Comparison of ENCODE assay signal across 8 mouse cellular contexts in genomic region chr4:151988014-151988341, GRCm38 (mm10). TPM values are rescaled to one million over a fixed set of nuclear protein-coding genes. Genes with fewer than 3 reads are reported as not detected.
A peak's percentile ranks its signal among the peaks of the same experiment; 100 is the strongest.
DNase-seq lines count a peak whose midpoint lies in the region; ATAC-seq and TF ChIP-seq lines count a peak whose summit lies in the region.

No protein-coding gene starts in this region.

- H3K9me3 ChIP-seq in liver, embryonic 11.5 days (ENCODE audit: control insufficient read depth, low read length) = no peaks in the 10 kb centered on the region

- intact Hi-C loops in gastrocnemius, adult 2 months (cut with DNase I) = no loop called here
- intact Hi-C loops in gastrocnemius, postnatal 36 days (cut with DNase I) = no loop called here

- no peak for TF ChIP-seq POLR2A in thymus, adult 2 months (IDR thresholded peaks at IDR 0.05; ENCODE audit: control insufficient read depth, extremely low read depth, insufficient read depth, low read length, poor library complexity)

- peak overlapping the region; percentile 86 for H3K9ac ChIP-seq in liver, embryonic 11.5 days (ENCODE audit: low read depth, low read length)

- H3K27ac ChIP-seq in gastrocnemius, adult 2 months = peak overlapping the region; percentile 95
- no peak overlapping the region for H3K27ac ChIP-seq in thymus, adult 2 months (ENCODE audit: control insufficient read depth, insufficient read depth, low read length)
- H3K27ac ChIP-seq in liver, embryonic 11.5 days (ENCODE audit: low read depth, low read length) = no peak overlapping the region

- DNase-seq in gastrocnemius, adult 2 months = no peak
- no peak for DNase-seq in gastrocnemius, postnatal 36 days
- no peak for DNase-seq in thymus, adult 2 months
- DNase-seq in thymus, postnatal 0 days (ENCODE audit: low spot score) = no peak
- no peak for DNase-seq in liver, embryonic 11.5 days (ENCODE audit: low spot score)
- DNase-seq in retina, embryonic 14.5 days (ENCODE audit: low spot score) = no peak
- DNase-seq in T-cell, adult 2 months (ENCODE audit: low spot score) = no peak
- DNase-seq in right cerebral cortex, postnatal 4 days = no peak

- peaks cover 29% of the 10 kb centered on the region for H3K4me1 ChIP-seq in thymus, adult 2 months (replicated peaks; ENCODE audit: control insufficient read depth, insufficient read depth, low read length)
- H3K4me1 ChIP-seq in liver, embryonic 11.5 days (replicated peaks; ENCODE audit: control insufficient read depth, insufficient read depth, low read length) = peaks cover 24% of the 10 kb centered on the region

- no peaks in the 10 kb centered on the region for H3K27me3 ChIP-seq in thymus, adult 2 months (ENCODE audit: control insufficient read depth, insufficient read depth, low read length)
- no peaks in the 10 kb centered on the region for H3K27me3 ChIP-seq in liver, embryonic 11.5 days (replicated peaks; ENCODE audit: control insufficient read depth, insufficient read depth, low read length)

- H3K4me3 ChIP-seq in gastrocnemius, adult 2 months = peak overlapping the region; percentile 87
- peak overlapping the region; percentile 90 for H3K4me3 ChIP-seq in thymus, adult 2 months (ENCODE audit: control insufficient read depth, insufficient read depth, low read length)
- peak overlapping the region; percentile 71 for H3K4me3 ChIP-seq in liver, embryonic 11.5 days (ENCODE audit: low read depth, low read length)

- peaks cover 9% of the 10 kb centered on the region; the same call in 1 of the 2 replicates for H3K36me3 ChIP-seq in thymus, adult 2 months (ENCODE audit: control insufficient read depth, insufficient read depth, low read length)
- peaks cover 18% of the 10 kb centered on the region for H3K36me3 ChIP-seq in liver, embryonic 11.5 days (ENCODE audit: control insufficient read depth, insufficient read depth, low read length)

- WGBS in thymus, adult 2 months = 22% methylated on average over 10 of the region's 10 CpGs
- 25% methylated on average over 10 of the region's 10 CpGs for WGBS in liver, embryonic 11.5 days

- peak overlapping the region; percentile 82 for H3K4me2 ChIP-seq in liver, embryonic 11.5 days

- no peak for TF ChIP-seq CTCF in gastrocnemius, adult 2 months (IDR thresholded peaks at IDR 0.05)
- no peak for TF ChIP-seq CTCF in thymus, adult 2 months (IDR thresholded peaks at IDR 0.05; ENCODE audit: borderline replicate concordance, control insufficient read depth, extremely low read depth, insufficient read depth, low read length, poor library complexity)

- no peak for ATAC-seq in liver, embryonic 11.5 days (replicated peaks; ENCODE audit: low FRiP score)

RNA-seq across cellular contexts. Expression of gene Thap3, which starts 0.8 kb away (rescaled TPM):
- total RNA-seq in gastrocnemius, adult 2 months (2021) = 10 to 100 TPM; 31.1 to 32.5 TPM
- total RNA-seq in gastrocnemius, postnatal 36 days (2021) = 10 to 100 TPM; 28.8 to 35.8 TPM
- polyA plus RNA-seq in thymus, adult 2 months (2012; rRNA removed) = 71.0 and 72.0 TPM in 2 replicates
- polyA plus RNA-seq in thymus, postnatal 0 days (2015; fragmentation: Nextera tagmentation; extraction: Ambion mirVana) = 30.7 and 41.4 TPM in 2 replicates
- polyA plus RNA-seq in liver, embryonic 11.5 days (2014; fragmentation: Nextera tagmentation; extraction: Ambion mirVana) = 14.3 and 14.5 TPM in 2 replicates

RNA-seq across cellular contexts. Expression of gene Phf13, which starts 8.1 kb away (rescaled TPM):
- 1 to 10 TPM; 4.5 to 4.6 TPM for total RNA-seq in gastrocnemius, adult 2 months (2021)
- total RNA-seq in gastrocnemius, postnatal 36 days (2021) = 1 to 10 TPM; 3.6 to 4.0 TPM
- polyA plus RNA-seq in thymus, adult 2 months (2012; rRNA removed) = 9.6 and 11.4 TPM in 2 replicates
- polyA plus RNA-seq in thymus, postnatal 0 days (2015; fragmentation: Nextera tagmentation; extraction: Ambion mirVana) = 10.0 and 11.3 TPM in 2 replicates
- 15.5 and 16.5 TPM in 2 replicates for polyA plus RNA-seq in liver, embryonic 11.5 days (2014; fragmentation: Nextera tagmentation; extraction: Ambion mirVana)

RNA-seq across cellular contexts. Expression of gene Klhl21, which starts 20.6 kb away (rescaled TPM):
- total RNA-seq in gastrocnemius, adult 2 months (2021) = 100 to 1,000 TPM in 1 of 2 experiments, 10 to 100 TPM in 1; 92.5 to 125 TPM
- total RNA-seq in gastrocnemius, postnatal 36 days (2021) = 10 to 100 TPM; 77.1 to 91.5 TPM
- 33.8 and 41.5 TPM in 2 replicates for polyA plus RNA-seq in thymus, adult 2 months (2012; rRNA removed)
- 8.9 and 10.2 TPM in 2 replicates for polyA plus RNA-seq in thymus, postnatal 0 days (2015; fragmentation: Nextera tagmentation; extraction: Ambion mirVana)
- polyA plus RNA-seq in liver, embryonic 11.5 days (2014; fragmentation: Nextera tagmentation; extraction: Ambion mirVana) = 9.1 and 9.4 TPM in 2 replicates

RNA-seq across cellular contexts. Expression of gene Zbtb48, which starts 39.5 kb away (rescaled TPM):
- 1 to 10 TPM; 2.4 to 3.3 TPM for total RNA-seq in gastrocnemius, adult 2 months (2021)
- total RNA-seq in gastrocnemius, postnatal 36 days (2021) = 1 to 10 TPM; 2.5 to 2.8 TPM
- polyA plus RNA-seq in thymus, adult 2 months (2012; rRNA removed) = 27.4 and 31.2 TPM in 2 replicates
- polyA plus RNA-seq in thymus, postnatal 0 days (2015; fragmentation: Nextera tagmentation; extraction: Ambion mirVana) = 18.4 and 18.9 TPM in 2 replicates
- polyA plus RNA-seq in liver, embryonic 11.5 days (2014; fragmentation: Nextera tagmentation; extraction: Ambion mirVana) = 17.0 and 17.8 TPM in 2 replicates

RNA-seq across cellular contexts. Expression of gene Tas1r1, which starts 50.4 kb away (rescaled TPM):
- total RNA-seq in gastrocnemius, adult 2 months (2021) = under 1 TPM; 0.53 to 0.59 TPM
- 1 to 10 TPM in 1 of 2 experiments, under 1 TPM in 1; 0.43 to 1.1 TPM for total RNA-seq in gastrocnemius, postnatal 36 days (2021)
- polyA plus RNA-seq in thymus, adult 2 months (2012; rRNA removed) = 0.34 and 0.40 TPM in 2 replicates
- polyA plus RNA-seq in thymus, postnatal 0 days (2015; fragmentation: Nextera tagmentation; extraction: Ambion mirVana) = 0.32 and 0.59 TPM in 2 replicates
- 0.18 and 0.21 TPM in 2 replicates for polyA plus RNA-seq in liver, embryonic 11.5 days (2014; fragmentation: Nextera tagmentation; extraction: Ambion mirVana)
